Mouse (Mus musculus) megakaryocyte, embryonic 14.5 days (primary cell): ENCODE data around the gene Stard13.

Experiments
- FLI1 ChIP-seq: IDR thresholded peaks from 2 replicates; pipeline ENCODE4 v1.6.1; 2012; ENCODE audit warnings: low read length, inconsistent platforms, mixed read lengths
- GATA1 ChIP-seq: IDR thresholded peaks from 3 replicates; pipeline ENCODE4 v1.6.1; 2012; ENCODE audit warnings: mixed read lengths, low read length, inconsistent platforms, borderline replicate concordance

DNA sequence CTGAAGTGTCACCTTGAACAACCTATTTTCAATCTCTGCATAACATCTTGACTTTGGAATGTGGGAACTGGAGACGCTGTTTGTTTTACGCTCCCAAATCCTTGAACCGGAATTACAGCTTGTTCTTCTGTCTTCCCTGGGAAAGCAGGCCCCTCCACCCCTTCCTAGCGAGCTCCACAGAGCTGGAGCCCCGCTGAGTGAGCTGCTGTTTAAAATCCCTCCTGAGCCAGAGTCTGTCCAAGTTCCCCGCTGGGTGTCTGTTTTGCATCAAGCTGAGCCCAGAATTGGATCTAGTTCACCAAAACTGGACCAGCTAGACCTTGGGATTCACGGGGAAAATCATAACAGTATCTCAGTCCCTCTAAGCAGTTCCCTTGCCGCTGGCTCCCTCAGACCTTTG is 210.2 kb downstream of the Stard13 start:
- TF ChIP-seq GATA1 = no peak
- TF ChIP-seq FLI1 = no peak
